Mouse (Mus musculus) kidney, embryonic 16.5 days (tissue): ENCODE results near the gene Ppa2. TPM values are rescaled to one million over a fixed set of nuclear protein-coding genes. Genes with fewer than 3 reads are reported as not detected.
A peak's percentile ranks its signal among the peaks of the same experiment; 100 is the strongest.

Experiments used
- ATAC-seq: fragments of 200-750 bp; cut with Nextera tagmentation; 2 replicates; pipeline ENCODE4 v1.8.0; 2017; ENCODE audit warnings: moderate TSS enrichment; ENCODE audit not compliant: low FRiP score, low TSS enrichment
- H3K27ac ChIP-seq: fragments of 300-500 bp; sonication (generic); 2 replicates; pipeline ENCODE4 v1.5.1; 2014; ENCODE audit warnings: low read length
- H3K27me3 ChIP-seq: fragments of 300-500 bp; sonication (generic); 2 replicates; pipeline ENCODE4 v1.6.1; 2014; ENCODE audit warnings: low read length, control low read depth, mixed read lengths; ENCODE audit not compliant: insufficient read depth
- H3K36me3 ChIP-seq: fragments of 300-500 bp; sonication (generic); 2 replicates; pipeline ENCODE4 v1.6.1; 2014; ENCODE audit warnings: low read length, control low read depth, mixed read lengths; ENCODE audit not compliant: insufficient read depth
- H3K4me1 ChIP-seq: fragments of 300-500 bp; sonication (generic); 2 replicates; pipeline ENCODE4 v1.6.1; 2014; ENCODE audit warnings: low read length, control low read depth, mixed read lengths; ENCODE audit not compliant: insufficient read depth
- H3K4me2 ChIP-seq: fragments of 300-500 bp; sonication (generic); replicated peaks from 2 replicates; pipeline ENCODE4 v1.6.1; 2014; ENCODE audit warnings: low read depth, low read length
- H3K4me3 ChIP-seq: fragments of 300-500 bp; sonication (generic); 2 replicates; pipeline ENCODE4 v1.5.1; 2014; ENCODE audit warnings: mild to moderate bottlenecking, low read length
- H3K9ac ChIP-seq: fragments of 300-500 bp; sonication (generic); replicated peaks from 2 replicates; pipeline ENCODE4 v1.6.1; 2014; ENCODE audit warnings: low read length
- H3K9me3 ChIP-seq: fragments of 300-500 bp; sonication (generic); 2 replicates; pipeline ENCODE4 v1.6.1; 2016; ENCODE audit warnings: low read length, control low read depth
- WGBS: fragments of 180-500 bp; shearing (Covaris S2); extraction: QIAGEN DNeasy Blood & Tissue Kit; methylation state at CpG from one replicate; pipeline ENCODE4 v1.1.7; 2014; 5-methylcytosine and 5-hydroxymethylcytosine counted together
- polyA plus RNA-seq: library from polyadenylated mRNA; unstranded; fragments of >200 nt; fragmentation: Nextera tagmentation; extraction: Ambion mirVana; gene quantifications from 2 replicates; pipeline ENCODE4 v1.2.1, GENCODE M21; 2015

The Ppa2 gene
- polyA plus RNA-seq, 1 experiment from 2014 or later: 114 TPM

DNA sequence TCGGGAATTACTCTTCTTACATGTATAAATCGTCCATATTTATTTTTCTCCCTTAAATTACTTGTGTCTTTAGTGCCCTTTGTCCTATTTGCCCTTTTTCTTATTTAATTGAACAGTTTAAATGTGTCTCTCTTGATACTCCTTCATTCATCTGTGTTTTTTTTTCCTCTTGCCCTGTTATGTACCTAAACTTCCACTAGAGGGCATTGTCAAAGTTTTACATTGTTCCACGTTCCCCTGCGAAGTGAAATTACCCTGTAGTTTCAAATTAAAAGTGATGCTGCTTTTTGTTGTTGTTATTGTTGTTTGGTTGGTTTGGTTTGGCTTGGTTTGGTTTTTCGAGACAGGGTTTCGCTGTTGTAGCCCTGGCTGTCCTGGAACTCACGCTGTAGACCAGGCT lies 26.5 kb downstream of the Ppa2 start:
- no peak overlapping the region for H3K4me3 ChIP-seq
- WGBS: 77% methylated on average over 7 of the region's 7 CpGs
- H3K27ac ChIP-seq: no peak overlapping the region
- H3K4me2 ChIP-seq: no peak overlapping the region
- ATAC-seq: no peak
- peaks cover 10% of the 10 kb centered on the region; the same call in 1 of the 2 replicates for H3K36me3 ChIP-seq
- no peak overlapping the region for H3K9ac ChIP-seq
- H3K9me3 ChIP-seq: no peaks in the 10 kb centered on the region
- no peaks in the 10 kb centered on the region for H3K27me3 ChIP-seq
- 0 out of 2 replicates have a peak, but pooled peaks cover 5% of the 10 kb centered on the region for H3K4me1 ChIP-seq

DNA sequence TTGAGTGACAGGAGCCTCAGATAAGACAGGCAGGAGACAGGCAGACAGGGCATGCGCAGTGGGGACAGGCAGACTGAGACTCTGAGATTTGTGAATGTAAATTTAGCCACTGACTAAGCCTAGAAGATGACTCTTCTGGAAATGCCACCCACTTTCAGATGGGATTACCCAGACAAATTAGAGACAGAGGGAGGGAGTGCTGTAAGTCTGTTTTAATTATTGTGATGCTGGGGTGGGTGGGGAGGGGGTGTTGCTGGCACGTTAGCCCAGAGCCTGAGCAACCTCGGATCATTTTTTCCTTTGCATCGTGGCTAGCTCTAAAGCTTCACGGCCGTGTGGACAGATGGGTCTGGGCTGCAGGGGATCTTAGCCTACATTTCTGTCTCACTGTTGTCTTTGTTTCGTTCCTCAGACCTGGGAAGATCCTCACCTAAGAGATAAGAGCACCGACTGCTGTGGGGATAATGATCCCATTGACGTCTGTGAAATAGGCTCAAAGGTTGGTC lies 29.0 kb downstream of the Ppa2 start:
- no peak for ATAC-seq
- Histone ChIP-seq H3K9me3 (no peaks in the 10 kb centered on the region), H3K9ac (no peak overlapping the region), H3K4me1 (0 out of 2 replicates have a peak, but pooled peaks cover 5% of the 10 kb centered on the region), H3K4me2 (no peak overlapping the region), H3K36me3 (peaks cover 10% of the 10 kb centered on the region; the same call in 1 of the 2 replicates), H3K27ac (no peak overlapping the region), H3K27me3 (no peaks in the 10 kb centered on the region), H3K4me3 (no peak overlapping the region)
- 77% methylated on average over 9 of the region's 9 CpGs for whole genome bisulfite sequencing

DNA sequence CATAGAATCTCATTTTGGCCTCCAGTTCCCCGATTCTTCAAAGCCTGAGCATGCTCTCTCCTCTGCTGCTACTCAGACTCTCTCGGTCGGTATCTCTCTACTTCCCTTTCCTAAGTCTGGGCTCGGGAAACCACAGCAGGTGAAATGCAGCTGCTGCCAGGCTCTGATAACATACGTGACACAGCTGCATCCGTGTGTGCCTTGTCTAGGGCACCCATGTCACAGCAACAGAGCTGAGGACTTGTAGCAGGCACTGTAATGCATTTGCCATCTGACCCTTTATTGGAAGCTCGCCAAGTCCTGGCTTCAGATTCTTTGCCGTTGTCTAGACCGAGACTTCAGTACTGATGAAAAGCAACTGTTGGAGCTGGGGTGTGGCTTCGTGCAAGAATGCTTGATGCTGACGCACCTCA lies 29.5 kb downstream of the Ppa2 start:
- Histone ChIP-seq H3K4me1 (0 out of 2 replicates have a peak, but pooled peaks cover 5% of the 10 kb centered on the region), H3K4me3 (no peak overlapping the region), H3K27me3 (no peaks in the 10 kb centered on the region), H3K9me3 (no peaks in the 10 kb centered on the region), H3K4me2 (no peak overlapping the region), H3K9ac (no peak overlapping the region), H3K27ac (no peak overlapping the region), H3K36me3 (peaks cover 10% of the 10 kb centered on the region; the same call in 1 of the 2 replicates)
- ATAC-seq: peak; percentile 82
- 35% methylated on average over 11 of the region's 11 CpGs for WGBS

DNA sequence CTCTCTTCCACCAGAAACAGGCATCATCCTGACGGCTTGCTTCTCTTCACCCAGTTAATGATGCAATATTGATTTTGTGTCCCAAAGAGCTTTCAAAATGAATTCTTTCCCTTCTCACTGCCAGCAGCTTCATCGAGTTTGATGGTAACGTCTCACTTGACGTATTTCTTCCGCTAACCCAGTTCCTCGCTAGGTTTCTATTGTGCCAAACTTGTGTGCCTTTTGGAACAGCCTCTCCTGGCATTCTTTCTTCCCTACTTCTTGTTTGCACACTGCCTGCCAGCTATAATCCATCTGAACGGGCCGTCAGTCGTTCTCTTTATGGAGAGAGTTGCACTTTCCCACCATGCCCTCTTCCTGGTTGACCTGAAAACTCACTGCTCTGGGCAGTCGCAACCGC lies 31.2 kb downstream of the Ppa2 start:
- WGBS: 88% methylated on average over 11 of the region's 11 CpGs
- ATAC-seq: no peak

DNA sequence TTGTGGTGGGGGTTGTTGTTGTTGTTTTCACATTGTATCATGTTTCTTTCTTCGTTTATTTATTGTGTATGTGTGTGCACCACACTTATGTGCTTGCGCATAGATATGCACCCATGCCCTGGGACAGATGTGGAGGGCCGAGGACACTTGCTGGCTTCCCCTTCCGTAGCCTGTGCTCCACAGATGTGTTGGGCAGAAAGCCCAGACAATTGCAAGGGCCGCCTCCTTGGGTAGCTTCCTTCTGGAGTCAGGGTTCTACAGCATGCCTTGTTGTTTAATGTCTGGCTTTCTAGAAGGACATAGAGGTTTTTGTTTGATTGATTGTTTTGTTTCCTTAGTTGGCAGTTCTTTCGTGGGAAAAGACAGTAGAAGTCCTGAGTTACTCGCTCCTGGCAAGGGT lies 37.6 kb downstream of the Ppa2 start:
- no peak for ATAC-seq
- Histone ChIP-seq H3K4me1 (no peaks in the 10 kb centered on the region), H3K4me2 (no peak overlapping the region), H3K36me3 (peaks cover 9% of the 10 kb centered on the region; the same call in 1 of the 2 replicates), H3K4me3 (no peak overlapping the region), H3K9me3 (no peaks in the 10 kb centered on the region), H3K27ac (no peak overlapping the region), H3K9ac (no peak overlapping the region), H3K27me3 (no peaks in the 10 kb centered on the region)
- 75% methylated on average over 7 of the region's 7 CpGs for WGBS

More for the DNA sequence above, 31.2 kb downstream of the Ppa2 start:
- Histone ChIP-seq H3K4me3 (no peak overlapping the region), H3K36me3 (peaks cover 10% of the 10 kb centered on the region; the same call in 1 of the 2 replicates), H3K27me3 (no peaks in the 10 kb centered on the region), H3K9me3 (no peaks in the 10 kb centered on the region), H3K27ac (no peak overlapping the region), H3K9ac (no peak overlapping the region), H3K4me1 (0 out of 2 replicates have a peak, but pooled peaks cover 5% of the 10 kb centered on the region), H3K4me2 (no peak overlapping the region)

DNA sequence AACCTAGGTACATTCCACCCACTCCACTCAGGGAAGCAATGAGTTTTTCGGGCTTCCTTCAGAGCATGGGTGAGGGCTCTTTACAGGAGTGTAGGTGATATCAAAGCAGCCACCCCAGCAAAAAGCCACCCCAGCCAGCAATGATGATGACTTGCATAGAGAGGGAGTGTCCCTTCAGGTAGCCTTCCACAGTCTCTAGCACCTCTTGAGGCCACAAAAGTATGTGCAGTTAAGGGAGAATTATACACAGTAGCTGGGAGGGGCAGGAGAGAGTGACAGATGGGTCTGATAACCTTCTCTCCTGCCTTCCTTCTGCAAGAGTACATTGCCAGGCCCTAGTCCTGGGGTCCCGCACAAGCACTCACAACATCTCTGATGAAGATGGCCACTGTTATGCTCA lies 38.9 kb downstream of the Ppa2 start:
- no peaks in the 10 kb centered on the region for H3K4me1 ChIP-seq
- H3K27ac ChIP-seq: no peak overlapping the region
- H3K4me2 ChIP-seq: no peak overlapping the region
- no peaks in the 10 kb centered on the region for H3K27me3 ChIP-seq
- no peak overlapping the region for H3K9ac ChIP-seq
- H3K36me3 ChIP-seq: peaks cover 9% of the 10 kb centered on the region; the same call in 1 of the 2 replicates
- 90% methylated on average over 2 of the region's 2 CpGs for WGBS
- H3K4me3 ChIP-seq: no peak overlapping the region
- no peak for ATAC-seq
- no peaks in the 10 kb centered on the region for H3K9me3 ChIP-seq

DNA sequence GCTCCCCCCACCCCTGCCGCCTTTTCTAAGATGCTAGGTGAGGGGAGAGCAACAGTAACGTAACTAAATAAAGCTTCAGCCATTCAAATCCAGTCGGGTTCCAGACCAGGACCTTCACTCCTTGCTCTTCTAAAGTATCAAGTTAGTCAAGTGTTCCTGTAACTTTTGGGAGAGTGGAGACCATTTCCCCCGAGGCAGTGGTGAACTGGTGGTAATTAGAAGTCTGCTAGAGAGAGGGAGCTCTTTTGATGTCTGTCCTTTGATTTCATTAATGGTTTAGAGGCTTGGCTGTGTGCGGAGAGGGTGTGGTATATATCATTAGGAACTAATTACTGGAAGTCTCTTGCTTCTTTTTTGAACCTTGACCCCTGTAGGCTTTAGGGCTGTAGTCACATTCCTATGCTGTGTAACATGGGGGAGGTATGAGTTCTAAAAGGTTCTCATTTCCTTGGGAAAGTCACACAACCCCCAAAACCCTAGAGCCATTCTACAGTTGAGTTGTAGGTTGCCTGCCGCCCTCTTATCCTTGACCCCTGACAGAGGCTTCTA lies 47.6 kb downstream of the Ppa2 start:
- Histone ChIP-seq H3K4me2 (no peak overlapping the region), H3K4me1 (no peaks in the 10 kb centered on the region), H3K36me3 (no peaks in the 10 kb centered on the region), H3K27ac (no peak overlapping the region), H3K9ac (no peak overlapping the region), H3K4me3 (no peak overlapping the region), H3K9me3 (no peaks in the 10 kb centered on the region), H3K27me3 (no peaks in the 10 kb centered on the region)
- no peak for ATAC-seq
- 40% methylated on average over 6 of the region's 6 CpGs for WGBS

DNA sequence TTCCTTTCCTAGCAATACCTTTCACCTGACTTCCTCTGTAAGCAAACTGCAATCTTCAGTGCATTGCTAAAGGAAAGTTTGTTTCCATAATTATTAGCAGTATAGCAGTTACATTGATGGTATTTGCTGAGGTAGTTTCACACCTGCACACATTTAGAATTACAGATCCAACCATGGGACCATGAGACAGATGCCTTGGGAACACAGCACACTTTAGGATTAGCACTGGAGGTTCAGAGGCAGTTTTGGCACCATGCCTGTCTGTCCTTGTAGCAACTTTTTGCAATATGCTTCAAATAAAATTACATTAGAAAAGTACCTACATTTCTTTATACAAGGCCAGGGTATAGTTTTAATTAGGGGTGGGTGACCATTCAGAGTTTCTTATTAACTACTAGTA lies 48.1 kb downstream of the Ppa2 start:
- Histone ChIP-seq H3K27ac (no peak overlapping the region), H3K9me3 (no peaks in the 10 kb centered on the region), H3K4me3 (no peak overlapping the region), H3K4me1 (no peaks in the 10 kb centered on the region), H3K36me3 (no peaks in the 10 kb centered on the region), H3K9ac (no peak overlapping the region), H3K4me2 (no peak overlapping the region), H3K27me3 (no peaks in the 10 kb centered on the region)
- ATAC-seq: no peak

DNA sequence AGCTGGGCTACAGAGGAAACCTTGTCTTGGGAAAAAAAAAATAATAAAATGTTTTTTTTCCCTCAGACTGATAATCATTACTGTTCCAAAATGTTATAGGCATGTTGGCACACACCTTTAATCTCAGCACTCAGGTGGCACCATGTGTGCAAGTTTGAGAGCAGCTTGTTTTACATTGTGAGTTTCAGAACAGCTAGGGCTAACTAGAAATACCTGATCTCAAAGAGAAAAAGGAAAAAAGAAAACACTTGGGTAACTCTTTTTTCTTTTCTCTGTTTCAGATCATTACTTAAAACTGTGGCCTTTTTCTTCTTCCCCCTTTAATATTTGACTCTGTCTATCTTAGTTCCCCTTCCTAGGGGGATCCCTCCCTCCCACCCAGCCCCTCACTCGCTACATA lies 51.5 kb downstream of the Ppa2 start:
- Histone ChIP-seq H3K9ac (no peak overlapping the region), H3K36me3 (no peaks in the 10 kb centered on the region), H3K9me3 (no peaks in the 10 kb centered on the region), H3K4me1 (no peaks in the 10 kb centered on the region), H3K4me2 (no peak overlapping the region), H3K27ac (no peak overlapping the region), H3K4me3 (no peak overlapping the region), H3K27me3 (no peaks in the 10 kb centered on the region)
- 81% methylated on average over 1 of the region's 1 CpGs for WGBS
- ATAC-seq: no peak

DNA sequence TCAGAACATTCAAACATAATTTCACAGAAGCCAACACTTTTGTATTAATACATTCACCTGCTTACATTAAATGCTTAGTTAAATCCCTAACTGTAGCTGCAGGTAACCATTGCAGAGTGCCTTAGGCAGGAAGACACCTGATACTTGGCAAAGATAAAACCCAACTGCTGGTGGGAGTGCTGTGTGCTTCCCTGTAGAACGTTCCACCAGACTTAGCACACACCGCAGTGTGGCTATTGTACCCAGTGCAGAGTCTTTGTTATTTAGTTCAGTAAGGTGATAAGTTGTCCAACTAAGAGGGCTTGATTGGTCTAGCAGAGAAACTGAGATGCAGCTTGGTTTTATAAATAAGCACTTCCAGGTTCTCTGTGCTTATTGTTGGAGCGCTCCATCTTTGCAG lies 54.2 kb downstream of the Ppa2 start:
- no peaks in the 10 kb centered on the region for H3K9me3 ChIP-seq
- no peak overlapping the region for H3K4me3 ChIP-seq
- WGBS: 54% methylated on average over 3 of the region's 3 CpGs
- no peaks in the 10 kb centered on the region for H3K36me3 ChIP-seq
- no peak overlapping the region for H3K9ac ChIP-seq
- H3K4me2 ChIP-seq: no peak overlapping the region
- H3K27me3 ChIP-seq: no peaks in the 10 kb centered on the region
- ATAC-seq: peak; percentile 89
- H3K27ac ChIP-seq: no peak overlapping the region
- no peaks in the 10 kb centered on the region for H3K4me1 ChIP-seq
